Mouse (Mus musculus) heart, adult 2 months (tissue): ENCODE results near the gene Nbeal2. TPM values are rescaled to one million over a fixed set of nuclear protein-coding genes. Genes with fewer than 3 reads are reported as not detected.

Source experiments
- DNase-seq, 2 experiments: peaks; one replicate each; pipeline ENCODE4 v3.0.0; 2021
- H3K27ac ChIP-seq: fragments of 200-600 bp; 2 replicates; pipeline ENCODE4 v1.8.1; 2022
- H3K27me3 ChIP-seq: fragments of 200-500 bp; 2 replicates; pipeline ENCODE4 v1.6.1; 2012; ENCODE audit warnings: mild to moderate bottlenecking, low read length, inconsistent platforms, mixed read lengths; ENCODE audit not compliant: control insufficient read depth, insufficient read depth
- H3K36me3 ChIP-seq: fragments of 200-500 bp; 2 replicates; pipeline ENCODE4 v1.6.1; 2012; ENCODE audit warnings: low read length, inconsistent platforms; ENCODE audit not compliant: control insufficient read depth, insufficient read depth
- H3K4me1 ChIP-seq: fragments of 200-500 bp; 2 replicates; pipeline ENCODE4 v1.6.1; 2011; ENCODE audit warnings: low read length; ENCODE audit not compliant: control insufficient read depth, insufficient read depth
- H3K4me3 ChIP-seq: fragments of 200-600 bp; 2 replicates; pipeline ENCODE4 v1.8.1; 2022
- H3K79me2 ChIP-seq: fragments of 200-500 bp; replicated peaks from 2 replicates; pipeline ENCODE4 v1.6.1; 2012; ENCODE audit warnings: mild to moderate bottlenecking, inconsistent platforms, low read length, moderate library complexity, mixed read lengths; ENCODE audit not compliant: control insufficient read depth, insufficient read depth
- H3K9ac ChIP-seq: fragments of 200-500 bp; 2 replicates; pipeline ENCODE4 v1.6.1; 2012; ENCODE audit warnings: low read depth, mild to moderate bottlenecking, control low read depth, inconsistent platforms, low read length, mixed read lengths
- CTCF ChIP-seq: fragments of 200-600 bp; IDR thresholded peaks from 2 replicates; pipeline ENCODE4 v1.8.1; 2022; ENCODE audit warnings: antibody characterized with exemption, mild to moderate bottlenecking, moderate library complexity
- EP300 ChIP-seq: fragments of 200-500 bp; IDR thresholded peaks from 2 replicates; pipeline ENCODE4 v1.6.1; 2011; ENCODE audit warnings: low read depth, low read length, control low read depth; ENCODE audit not compliant: insufficient read depth
- POLR2A ChIP-seq: fragments of 200-500 bp; IDR thresholded peaks from 2 replicates; pipeline ENCODE4 v1.6.1; 2011; ENCODE audit warnings: mild to moderate bottlenecking, low read depth, low read length, control low read depth; ENCODE audit not compliant: insufficient read depth
- WGBS: fragments of 180-500 bp; shearing (Covaris S2); methylation state at CpG from one replicate; pipeline ENCODE4 v1.1.7; 2018; 5-methylcytosine and 5-hydroxymethylcytosine counted together
- intact Hi-C: fragments of 180-260 bp; cut with DNase I; formaldehyde crosslinking; loops from one replicate; pipeline ENCODE4 v1.15.1; 2025
- polyA plus RNA-seq: library from polyadenylated mRNA; depleted of rRNA; stranded (reverse); fragments of >200 nt; gene quantifications from 2 replicates; pipeline ENCODE4 v1.2.3, GENCODE M21; 2012
- total RNA-seq, 2 experiments: library from RNA; stranded (reverse); gene quantifications; 2 replicates each; pipeline ENCODE4 v1.2.3; 2021

Nbeal2 gene
- total and polyA plus RNA-seq, 3 experiments = 7.6 to 18.4 (median 8.5) TPM

GRCm38 (mm10) chr9:110656249-110657221, 2.6 kb upstream of the Nbeal2 start, which contains the start of gene Ccdc12:
Ccdc12 (plus strand) TSS chr9:110656503.
- no peaks in the 10 kb centered on the region for H3K27me3 ChIP-seq
- peaks cover 3% of the 10 kb centered on the region for H3K79me2 ChIP-seq
- intact Hi-C loops = loop anchor here (2.0 kb wide), 1 partner anchor 16 kb away; no protein-coding TSS in a partner anchor
- under 1% methylated on average over 52 of the region's 52 CpGs for WGBS
- peak within 1 kb of the TSS; percentile 98 for H3K27ac ChIP-seq
- H3K36me3 ChIP-seq = no peaks in the 10 kb centered on the region
- peaks cover 10% of the 10 kb centered on the region for H3K4me1 ChIP-seq
- peak; percentile 95 to 97 for DNase-seq
- H3K4me3 ChIP-seq = peak within 1 kb of the TSS; percentile 78
- peak within 1 kb of the TSS; percentile 84 for H3K9ac ChIP-seq
- peak; percentile 49 for TF ChIP-seq CTCF
- TF ChIP-seq EP300 = peak; percentile 56; the same call in 1 of the 2 replicates
- TF ChIP-seq POLR2A = peak; percentile 76

DNA sequence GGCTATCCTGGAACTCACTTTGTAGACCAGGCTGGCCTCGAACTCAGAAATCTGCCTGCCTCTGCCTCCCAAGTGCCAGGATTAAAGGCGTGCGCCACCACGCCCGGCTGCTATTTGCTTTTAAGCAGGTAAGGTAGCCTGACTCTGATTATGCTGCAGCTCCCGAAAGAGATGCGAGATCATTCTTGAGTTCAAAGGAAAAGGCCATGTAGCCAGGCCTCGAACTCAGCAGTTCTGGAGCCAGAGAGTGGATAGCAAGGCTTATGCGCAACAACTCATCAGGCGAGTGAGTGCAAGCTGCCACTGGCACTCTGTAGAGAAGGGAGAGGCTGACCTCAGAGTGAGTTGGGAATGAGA, 1.7 kb upstream of the Nbeal2 start:
- intact Hi-C loops = loop anchor here (2.0 kb wide), 1 partner anchor 17 kb away; no protein-coding TSS in a partner anchor
- Histone ChIP-seq H3K9ac (no peak overlapping the region), H3K36me3 (no peaks in the 10 kb centered on the region), H3K79me2 (0 out of 2 replicates have a peak, but pooled peaks cover 2% of the 10 kb centered on the region), H3K4me3 (peak overlapping the region; percentile 78; the same call in 1 of the 2 replicates), H3K27me3 (no peaks in the 10 kb centered on the region), H3K4me1 (peaks cover 10% of the 10 kb centered on the region), H3K27ac (peak overlapping the region; percentile 98)
- no peak for DNase-seq
- 85% methylated on average over 10 of the region's 10 CpGs for WGBS
- TF ChIP-seq POLR2A (no peak), CTCF (no peak), EP300 (no peak)

GRCm38 (mm10) chr9:110654726-110655650, 1.0 kb upstream of the Nbeal2 start:
- Histone ChIP-seq H3K4me3 (no peak overlapping the region), H3K4me1 (peaks cover 10% of the 10 kb centered on the region)
- WGBS = 86% methylated on average over 19 of the region's 19 CpGs

DNA sequence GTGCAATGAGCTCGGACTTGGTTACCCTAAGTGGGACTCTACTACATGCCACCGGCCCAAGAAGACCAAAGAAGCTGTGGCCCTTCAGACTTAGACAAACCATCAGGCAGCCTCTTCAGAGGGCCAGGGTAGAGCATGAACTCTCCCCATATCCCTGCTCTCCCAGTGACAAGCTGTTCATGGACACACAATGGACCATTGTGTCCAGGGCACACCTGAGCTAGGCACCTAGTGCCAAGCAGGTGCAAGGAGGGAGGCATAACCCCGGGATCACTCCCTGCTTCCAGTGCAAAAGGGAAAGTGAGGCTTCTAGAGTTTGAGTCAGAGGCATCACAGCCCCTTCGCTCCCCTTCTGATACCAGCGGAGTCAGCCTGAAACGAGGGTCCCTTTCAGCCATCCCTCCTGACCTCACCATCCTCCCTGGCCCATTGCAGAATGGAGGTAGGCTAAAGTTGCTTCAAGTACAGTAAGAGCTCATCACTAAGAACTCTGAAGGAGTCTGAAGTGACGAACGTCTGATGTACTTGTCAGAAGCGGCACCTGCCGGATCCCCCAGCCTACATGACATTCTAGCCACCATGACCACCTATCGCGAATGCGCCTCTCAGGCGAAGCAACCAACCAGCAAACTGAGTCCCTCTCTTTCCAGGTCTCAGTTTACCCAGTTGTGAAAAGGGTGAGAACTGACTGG, 852 bp downstream of the Nbeal2 start:
- H3K4me1 ChIP-seq = peaks cover 10% of the 10 kb centered on the region
- DNase-seq = peak in 1 of 2 experiments; percentile 48
- H3K36me3 ChIP-seq = no peaks in the 10 kb centered on the region
- intact Hi-C loops = loop anchor here (1.0 to 2.0 kb wide), 2 partner anchors 18 to 56 kb away; no protein-coding TSS in a partner anchor
- 25% methylated on average over 14 of the region's 14 CpGs for WGBS
- H3K79me2 ChIP-seq = no peaks in the 10 kb centered on the region; the same call in 1 of the 2 replicates
- TF ChIP-seq POLR2A (no peak), CTCF (no peak), EP300 (no peak)
- peak overlapping the region; percentile 73 for H3K9ac ChIP-seq
- H3K4me3 ChIP-seq = peak overlapping the region; percentile 75
- H3K27ac ChIP-seq = peak overlapping the region; percentile 86
- H3K27me3 ChIP-seq = no peaks in the 10 kb centered on the region

More at GRCm38 (mm10) chr9:110654726-110655650, 1.0 kb upstream of the Nbeal2 start:
- intact Hi-C loops = no loop called here
- H3K27ac ChIP-seq = no peak overlapping the region
- H3K36me3 ChIP-seq = no peaks in the 10 kb centered on the region
- no peak for TF ChIP-seq EP300
- no peak for TF ChIP-seq POLR2A
- TF ChIP-seq CTCF = no peak
- no peak for DNase-seq
- H3K9ac ChIP-seq = no peak overlapping the region
- no peaks in the 10 kb centered on the region for H3K27me3 ChIP-seq
- 0 out of 2 replicates have a peak, but pooled peaks cover 2% of the 10 kb centered on the region for H3K79me2 ChIP-seq
